Mouse (Mus musculus): Measurements from ENCODE around the gene Ranbp3.

GRCm38 (mm10) chr17:56683546-56684140 is 10.5 kb downstream of the Ranbp3 start:
- TF ChIP-seq CTCF (IDR thresholded peaks at IDR 0.05; ENCODE audit: low read depth, low read length) = no peak
- no peak for TF ChIP-seq POLR2A (IDR thresholded peaks at IDR 0.05; ENCODE audit: extremely low read depth, insufficient read depth, low read length)

Measured in liver, adult 2 months (tissue).